Mouse (Mus musculus): Measurements from ENCODE around the gene Abat. TPM values are rescaled to one million over a fixed set of nuclear protein-coding genes. Genes with fewer than 3 reads are reported as not detected.
A peak's percentile ranks its signal among the peaks of the same experiment; 100 is the strongest.

Gene Abat
- polyA plus RNA-seq, 1 experiment from 2014 or later = 18.1 TPM

DNA sequence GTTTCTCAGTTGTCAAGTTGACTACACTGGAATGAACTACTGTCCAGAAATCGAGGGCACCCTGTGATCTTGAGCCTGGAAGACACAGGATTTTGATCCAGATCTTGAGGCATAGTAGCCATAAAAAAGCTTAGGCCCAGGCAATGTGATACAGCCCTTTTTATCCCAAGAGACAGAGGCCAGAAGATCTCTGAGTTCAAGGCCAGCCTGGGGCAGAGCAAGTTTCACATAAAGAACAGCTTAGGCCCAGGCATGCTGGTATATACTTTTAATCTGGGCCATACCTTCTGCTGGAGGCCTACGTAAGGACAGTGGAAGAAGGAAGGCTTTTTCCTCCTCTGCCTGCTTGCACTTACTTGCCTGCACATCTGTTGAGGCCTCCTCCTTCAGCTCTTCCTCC lies 51.6 kb downstream of the Abat start:
- no peak for ATAC-seq (ENCODE audit: low FRiP score)
- 73% methylated on average over 2 of the region's 2 CpGs for WGBS
- Histone ChIP-seq H3K4me1 (ENCODE audit: control insufficient read depth, insufficient read depth, low read length) (peaks cover 11% of the 10 kb centered on the region), H3K4me2 (no peak overlapping the region), H3K9me3 (ENCODE audit: control insufficient read depth, low read length) (peaks cover 4% of the 10 kb centered on the region; the same call in 1 of the 2 replicates), H3K36me3 (ENCODE audit: control insufficient read depth, insufficient read depth, low read length) (no peaks in the 10 kb centered on the region), H3K27me3 (ENCODE audit: control insufficient read depth, insufficient read depth, low read length) (no peaks in the 10 kb centered on the region), H3K4me3 (ENCODE audit: low read depth, low read length) (no peak overlapping the region), H3K9ac (ENCODE audit: low read length) (no peak overlapping the region), H3K27ac (ENCODE audit: low read depth, low read length) (no peak overlapping the region)
- peak; percentile 77 for DNase-seq (ENCODE audit: low spot score, missing footprints)

GRCm38 (mm10) chr16:8565539-8565938 lies 52.3 kb downstream of the Abat start:
- Histone ChIP-seq H3K4me3 (ENCODE audit: low read depth, low read length) (no peak overlapping the region), H3K4me1 (ENCODE audit: control insufficient read depth, insufficient read depth, low read length) (peaks cover 11% of the 10 kb centered on the region), H3K9ac (ENCODE audit: low read length) (no peak overlapping the region), H3K4me2 (no peak overlapping the region), H3K9me3 (ENCODE audit: control insufficient read depth, low read length) (no peaks in the 10 kb centered on the region), H3K36me3 (ENCODE audit: control insufficient read depth, insufficient read depth, low read length) (no peaks in the 10 kb centered on the region), H3K27ac (ENCODE audit: low read depth, low read length) (no peak overlapping the region), H3K27me3 (ENCODE audit: control insufficient read depth, insufficient read depth, low read length) (no peaks in the 10 kb centered on the region)
- 90% methylated on average over 2 of the region's 2 CpGs for WGBS
- ATAC-seq (ENCODE audit: low FRiP score) (no peak; the same call in 1 of the 2 replicates), DNase-seq (ENCODE audit: low spot score, missing footprints) (no peak)

DNA sequence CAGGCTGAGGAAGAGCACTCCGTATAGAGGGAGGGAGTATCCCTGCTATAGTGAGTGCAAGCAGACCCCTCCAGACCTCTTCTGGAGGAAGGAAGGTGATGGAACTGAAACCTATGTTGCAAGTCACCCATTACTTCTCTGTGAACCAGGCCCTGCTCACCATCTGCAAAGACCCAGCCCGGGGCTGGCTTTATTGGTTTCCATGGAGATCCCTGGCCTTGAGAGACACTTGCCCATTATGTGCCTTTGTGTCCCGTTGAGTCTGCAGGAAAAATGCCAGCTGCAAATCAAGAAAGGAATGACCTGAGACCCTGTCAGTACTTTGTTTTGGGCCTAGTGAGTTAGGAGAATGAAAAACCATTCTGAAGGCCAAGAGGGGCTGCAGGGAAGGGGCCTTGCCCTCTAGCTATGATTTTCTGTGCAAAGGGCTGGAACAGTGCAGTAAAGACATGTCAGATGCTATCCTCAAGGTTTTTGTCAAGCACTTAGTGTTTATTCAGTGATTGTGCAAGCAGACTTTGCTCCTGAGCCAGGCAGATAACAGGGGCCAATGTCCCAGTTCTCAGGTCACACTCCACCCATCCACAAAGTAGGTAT lies 53.0 kb downstream of the Abat start:
- Histone ChIP-seq H3K4me3 (ENCODE audit: low read depth, low read length) (no peak overlapping the region), H3K27ac (ENCODE audit: low read depth, low read length) (peak overlapping the region; percentile 71), H3K36me3 (ENCODE audit: control insufficient read depth, insufficient read depth, low read length) (no peaks in the 10 kb centered on the region), H3K9me3 (ENCODE audit: control insufficient read depth, low read length) (no peaks in the 10 kb centered on the region), H3K9ac (ENCODE audit: low read length) (0 out of 2 replicates have a peak overlapping the region, but pooled peaks have one; percentile 4), H3K27me3 (ENCODE audit: control insufficient read depth, insufficient read depth, low read length) (no peaks in the 10 kb centered on the region), H3K4me1 (ENCODE audit: control insufficient read depth, insufficient read depth, low read length) (peaks cover 11% of the 10 kb centered on the region), H3K4me2 (no peak overlapping the region; the same call in 1 of the 2 replicates)
- ATAC-seq (ENCODE audit: low FRiP score) (peak; percentile 84), DNase-seq (ENCODE audit: low spot score, missing footprints) (peak; percentile 89)
- WGBS = 8% methylated on average over 3 of the region's 3 CpGs

DNA sequence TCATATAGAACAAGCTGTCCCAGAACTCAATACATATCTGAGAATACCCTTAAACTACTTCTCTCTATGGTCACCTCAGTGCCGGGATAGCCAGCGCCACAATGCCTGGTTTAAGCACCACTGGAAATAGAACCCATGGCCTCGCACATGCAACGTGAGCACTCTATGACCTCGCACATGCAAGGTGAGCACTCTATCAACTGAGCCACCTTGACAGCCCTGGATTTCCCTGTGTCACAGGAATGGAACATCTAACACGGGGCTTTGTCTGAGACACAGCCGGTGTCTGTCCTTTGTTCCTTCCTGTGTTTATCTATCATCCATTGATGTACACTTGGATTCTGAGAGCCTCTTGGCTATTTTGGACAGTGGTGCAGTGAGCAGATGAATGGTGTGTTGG lies 55.7 kb downstream of the Abat start:
- no peaks in the 10 kb centered on the region for H3K9me3 ChIP-seq (ENCODE audit: control insufficient read depth, low read length)
- H3K9ac ChIP-seq (ENCODE audit: low read length) = no peak overlapping the region
- no peaks in the 10 kb centered on the region for H3K36me3 ChIP-seq (ENCODE audit: control insufficient read depth, insufficient read depth, low read length)
- ATAC-seq (ENCODE audit: low FRiP score) = no peak
- no peak for DNase-seq (ENCODE audit: low spot score, missing footprints)
- H3K4me3 ChIP-seq (ENCODE audit: low read depth, low read length) = no peak overlapping the region
- no peaks in the 10 kb centered on the region for H3K27me3 ChIP-seq (ENCODE audit: control insufficient read depth, insufficient read depth, low read length)
- 81% methylated on average over 7 of the region's 7 CpGs for WGBS
- H3K27ac ChIP-seq (ENCODE audit: low read depth, low read length) = no peak overlapping the region
- H3K4me1 ChIP-seq (ENCODE audit: control insufficient read depth, insufficient read depth, low read length) = peaks cover 13% of the 10 kb centered on the region
- H3K4me2 ChIP-seq = no peak overlapping the region

DNA sequence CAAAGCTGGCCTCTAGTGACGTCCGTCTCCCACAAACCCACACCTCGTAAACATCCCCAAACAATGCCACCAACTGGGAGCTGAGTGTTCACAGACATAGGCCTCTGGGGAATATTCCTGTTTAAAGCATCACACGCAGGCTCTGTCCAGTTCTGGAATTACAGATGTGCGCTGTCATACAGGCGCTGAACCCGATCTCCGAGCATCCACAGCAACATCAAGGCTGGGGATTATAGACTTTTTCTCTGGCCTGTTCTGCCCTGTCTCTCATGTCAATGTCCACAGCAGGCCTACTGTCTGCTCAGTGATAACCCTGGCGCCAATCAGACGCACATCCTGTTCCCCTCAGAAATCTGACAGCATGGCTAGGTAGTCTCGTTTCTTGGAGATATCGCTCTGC lies 57.1 kb downstream of the Abat start:
- WGBS = 89% methylated on average over 12 of the region's 12 CpGs
- no peak overlapping the region for H3K4me3 ChIP-seq (ENCODE audit: low read depth, low read length)
- H3K27me3 ChIP-seq (ENCODE audit: control insufficient read depth, insufficient read depth, low read length) = no peaks in the 10 kb centered on the region
- no peak overlapping the region for H3K27ac ChIP-seq (ENCODE audit: low read depth, low read length)
- H3K36me3 ChIP-seq (ENCODE audit: control insufficient read depth, insufficient read depth, low read length) = no peaks in the 10 kb centered on the region
- DNase-seq (ENCODE audit: low spot score, missing footprints) (peak; percentile 56), ATAC-seq (ENCODE audit: low FRiP score) (no peak)
- peaks cover 13% of the 10 kb centered on the region for H3K4me1 ChIP-seq (ENCODE audit: control insufficient read depth, insufficient read depth, low read length)
- no peak overlapping the region for H3K9ac ChIP-seq (ENCODE audit: low read length)
- no peak overlapping the region for H3K4me2 ChIP-seq
- H3K9me3 ChIP-seq (ENCODE audit: control insufficient read depth, low read length) = no peaks in the 10 kb centered on the region

DNA sequence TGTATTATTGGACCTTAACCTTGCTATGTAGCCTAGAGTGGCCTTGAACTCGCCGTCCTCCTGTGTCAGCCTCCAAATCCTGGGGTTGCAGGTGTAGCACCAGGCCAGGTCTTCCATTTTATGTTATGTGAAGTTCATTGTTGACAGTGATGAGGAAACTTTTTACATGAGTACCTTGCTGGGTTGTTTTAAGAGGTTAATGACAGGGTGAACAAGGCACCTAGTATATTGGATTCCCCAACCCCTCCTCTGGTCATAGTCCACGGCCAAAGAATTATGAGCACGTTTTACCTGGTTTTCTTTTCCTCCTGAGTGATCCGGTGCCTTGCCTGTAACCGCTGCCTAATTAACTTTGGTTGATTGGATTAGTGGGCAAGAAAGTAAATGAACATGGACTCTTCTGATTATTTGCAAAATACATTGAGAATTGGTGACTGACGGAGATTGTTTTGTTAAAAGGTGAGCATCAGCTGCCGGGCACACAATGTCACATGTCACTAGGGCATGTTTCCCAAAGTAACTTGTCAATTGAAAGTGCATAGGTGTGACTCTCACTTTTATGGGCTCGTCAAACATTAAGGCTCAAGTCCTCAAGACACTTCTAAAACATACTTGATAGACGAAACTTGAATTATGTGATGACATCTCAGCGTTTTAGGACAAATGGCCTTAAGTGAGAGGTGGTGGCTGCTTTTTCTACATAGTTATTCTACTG lies 57.8 kb downstream of the Abat start:
- H3K9me3 ChIP-seq (ENCODE audit: control insufficient read depth, low read length) = no peaks in the 10 kb centered on the region
- no peaks in the 10 kb centered on the region for H3K27me3 ChIP-seq (ENCODE audit: control insufficient read depth, insufficient read depth, low read length)
- H3K9ac ChIP-seq (ENCODE audit: low read length) = no peak overlapping the region
- peaks cover 9% of the 10 kb centered on the region for H3K4me1 ChIP-seq (ENCODE audit: control insufficient read depth, insufficient read depth, low read length)
- 88% methylated on average over 11 of the region's 11 CpGs for WGBS
- no peak overlapping the region for H3K4me2 ChIP-seq
- no peak overlapping the region for H3K4me3 ChIP-seq (ENCODE audit: low read depth, low read length)
- H3K27ac ChIP-seq (ENCODE audit: low read depth, low read length) = no peak overlapping the region
- peak; percentile 69 for DNase-seq (ENCODE audit: low spot score, missing footprints)
- no peaks in the 10 kb centered on the region for H3K36me3 ChIP-seq (ENCODE audit: control insufficient read depth, insufficient read depth, low read length)
- ATAC-seq (ENCODE audit: low FRiP score) = no peak

GRCm38 (mm10) chr16:8573041-8573440 lies 59.8 kb downstream of the Abat start:
- no peak overlapping the region for H3K4me3 ChIP-seq (ENCODE audit: low read depth, low read length)
- DNase-seq (ENCODE audit: low spot score, missing footprints) (no peak), ATAC-seq (ENCODE audit: low FRiP score) (no peak)
- 0 out of 2 replicates have a peak, but pooled peaks cover 2% of the 10 kb centered on the region for H3K4me1 ChIP-seq (ENCODE audit: control insufficient read depth, insufficient read depth, low read length)
- H3K36me3 ChIP-seq (ENCODE audit: control insufficient read depth, insufficient read depth, low read length) = no peaks in the 10 kb centered on the region
- H3K9me3 ChIP-seq (ENCODE audit: control insufficient read depth, low read length) = no peaks in the 10 kb centered on the region
- WGBS = 81% methylated on average over 4 of the region's 4 CpGs
- H3K27me3 ChIP-seq (ENCODE audit: control insufficient read depth, insufficient read depth, low read length) = no peaks in the 10 kb centered on the region
- H3K9ac ChIP-seq (ENCODE audit: low read length) = no peak overlapping the region
- H3K4me2 ChIP-seq = no peak overlapping the region
- H3K27ac ChIP-seq (ENCODE audit: low read depth, low read length) = no peak overlapping the region

DNA sequence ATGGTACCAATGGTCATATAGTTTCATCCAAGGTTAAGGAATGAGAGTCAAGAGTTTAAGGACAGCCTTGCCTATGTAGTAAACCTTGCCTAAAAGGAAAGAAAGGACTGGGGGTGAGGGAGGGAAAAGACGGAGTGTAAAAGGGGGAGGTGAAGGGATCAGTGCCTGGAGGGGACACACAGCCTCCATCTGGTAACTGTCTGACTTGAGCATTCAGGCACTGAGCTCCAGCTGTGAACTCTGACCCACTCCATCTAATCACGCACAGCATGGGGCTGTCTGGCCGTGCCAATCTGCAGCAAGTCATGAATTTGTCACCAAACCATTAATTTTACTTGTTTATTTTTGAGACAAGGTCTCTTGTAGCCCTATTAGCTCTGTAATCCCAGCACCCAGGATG lies 60.5 kb downstream of the Abat start:
- no peak overlapping the region for H3K4me3 ChIP-seq (ENCODE audit: low read depth, low read length)
- no peak overlapping the region for H3K4me2 ChIP-seq
- H3K9ac ChIP-seq (ENCODE audit: low read length) = no peak overlapping the region
- H3K4me1 ChIP-seq (ENCODE audit: control insufficient read depth, insufficient read depth, low read length) = 0 out of 2 replicates have a peak, but pooled peaks cover 2% of the 10 kb centered on the region
- ATAC-seq (ENCODE audit: low FRiP score) (no peak), DNase-seq (ENCODE audit: low spot score, missing footprints) (no peak)
- H3K27me3 ChIP-seq (ENCODE audit: control insufficient read depth, insufficient read depth, low read length) = no peaks in the 10 kb centered on the region
- no peaks in the 10 kb centered on the region for H3K9me3 ChIP-seq (ENCODE audit: control insufficient read depth, low read length)
- WGBS = 43% methylated on average over 3 of the region's 3 CpGs
- no peak overlapping the region for H3K27ac ChIP-seq (ENCODE audit: low read depth, low read length)
- no peaks in the 10 kb centered on the region for H3K36me3 ChIP-seq (ENCODE audit: control insufficient read depth, insufficient read depth, low read length)

- H3K4me3 ChIP-seq (ENCODE audit: low read depth, low read length) = no peak overlapping the region
- no peak overlapping the region for H3K9ac ChIP-seq (ENCODE audit: low read length)
- 0 out of 2 replicates have a peak, but pooled peaks cover 2% of the 10 kb centered on the region for H3K4me1 ChIP-seq (ENCODE audit: control insufficient read depth, insufficient read depth, low read length)
- H3K27me3 ChIP-seq (ENCODE audit: control insufficient read depth, insufficient read depth, low read length) = no peaks in the 10 kb centered on the region
- no peak overlapping the region for H3K27ac ChIP-seq (ENCODE audit: low read depth, low read length)
- DNase-seq (ENCODE audit: low spot score, missing footprints) (no peak), ATAC-seq (ENCODE audit: low FRiP score) (no peak)
- no peak overlapping the region for H3K4me2 ChIP-seq
- WGBS = 92% methylated on average over 11 of the region's 11 CpGs
- H3K36me3 ChIP-seq (ENCODE audit: control insufficient read depth, insufficient read depth, low read length) = no peaks in the 10 kb centered on the region
- H3K9me3 ChIP-seq (ENCODE audit: control insufficient read depth, low read length) = no peaks in the 10 kb centered on the region
Measured at GRCm38 (mm10) chr16:8574316-8574715, 61.1 kb downstream of the Abat start.
